Mouse (Mus musculus) mesoderm, embryonic 11.5 days (tissue): Measurements from ENCODE around the gene Gpr107.

Experiments used
- DNase-seq: peaks from one replicate; pipeline ENCODE4 v3.0.0-alpha.2; 2012; ENCODE audit warnings: low read depth, low spot score

The Gpr107 gene

DNA sequence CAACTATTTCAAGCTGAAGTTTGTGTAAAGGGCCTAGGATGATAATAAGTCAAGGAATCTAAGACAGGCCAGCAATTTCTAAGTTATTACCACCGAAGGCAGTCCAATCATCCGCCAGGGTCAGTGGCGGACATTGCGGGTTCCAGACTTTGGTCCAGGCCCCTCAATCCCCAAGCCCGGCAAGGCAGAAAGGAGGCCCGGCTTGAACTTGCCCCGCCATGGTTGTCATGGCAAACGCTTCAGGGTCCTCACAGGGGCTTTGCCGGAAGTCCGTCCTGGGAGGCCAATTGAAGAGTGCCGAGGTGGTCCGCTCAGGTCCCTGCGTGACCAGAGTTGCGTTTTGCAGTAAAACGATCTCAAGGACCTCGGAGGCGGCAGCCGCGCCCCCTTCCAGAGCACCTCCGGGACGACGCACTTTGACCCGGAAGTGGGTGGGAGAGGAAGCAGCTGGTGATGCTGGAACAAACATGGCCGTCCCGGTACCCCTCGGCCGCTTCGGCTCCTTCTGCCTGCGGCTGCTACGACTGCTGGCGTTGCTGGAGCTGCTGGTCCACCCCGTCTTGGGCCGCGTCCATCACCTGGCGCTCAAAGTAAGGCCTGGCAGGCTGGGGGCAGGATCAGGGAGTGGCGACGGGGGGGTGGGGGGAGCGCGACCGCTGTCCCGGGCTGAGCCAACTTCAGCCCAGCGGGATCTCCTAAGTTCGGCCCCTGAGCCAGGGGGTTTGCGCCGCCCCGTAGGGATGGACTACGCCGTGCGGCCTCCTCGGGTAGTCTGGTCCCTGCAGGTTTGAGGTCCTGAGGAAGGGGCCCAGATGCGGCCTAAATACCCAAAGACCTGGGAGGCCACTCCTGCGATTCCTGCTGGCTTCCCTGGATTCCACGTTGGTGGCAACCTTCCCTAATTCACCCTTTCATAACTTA, at the start of gene Gpr107:
Gene Gpr107 (plus strand): TSS at position 425 of the 921 bp plus-strand sequence.
- peak; percentile 90 for DNase-seq

DNA sequence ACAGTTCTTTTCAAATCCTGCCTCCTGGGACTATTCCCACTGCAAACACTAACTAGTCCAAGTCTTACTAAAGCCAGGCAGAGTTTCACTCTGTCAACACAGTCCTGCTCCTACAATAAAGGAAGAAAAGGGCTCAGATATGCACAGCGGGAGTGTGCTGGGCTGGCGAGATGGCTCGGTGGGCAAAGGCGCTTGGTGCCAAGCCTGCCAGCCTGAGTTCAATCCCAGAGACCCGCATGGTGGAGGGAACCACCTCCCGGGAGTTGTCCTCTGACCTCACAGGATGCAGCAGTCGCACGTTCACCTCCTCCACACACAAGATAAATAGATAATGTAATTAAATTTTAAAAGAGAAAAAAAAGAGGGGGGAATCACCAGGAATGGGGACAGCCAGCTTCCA, 48.8 kb upstream of the Gpr107 start:
- no peak for DNase-seq

DNA sequence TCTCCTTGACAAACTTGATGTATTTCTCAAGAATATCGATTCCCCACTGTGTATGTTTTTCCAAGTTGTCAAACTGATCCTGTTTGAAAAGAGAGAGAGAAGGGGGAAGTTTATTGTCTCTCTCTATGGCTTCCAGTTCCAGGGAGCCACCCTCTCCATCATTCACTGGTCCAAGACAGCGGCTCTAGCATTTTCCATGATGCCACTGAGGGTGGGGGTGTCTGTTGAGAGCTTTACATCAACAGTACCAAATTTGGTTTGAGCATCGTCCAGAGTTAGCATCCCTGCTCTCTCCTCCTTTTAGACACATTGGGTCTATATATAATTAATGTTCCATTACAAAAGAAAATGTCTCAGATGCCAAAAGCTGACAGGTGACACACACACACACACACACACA, 46.8 kb upstream of the Gpr107 start:
- no peak for DNase-seq

DNA sequence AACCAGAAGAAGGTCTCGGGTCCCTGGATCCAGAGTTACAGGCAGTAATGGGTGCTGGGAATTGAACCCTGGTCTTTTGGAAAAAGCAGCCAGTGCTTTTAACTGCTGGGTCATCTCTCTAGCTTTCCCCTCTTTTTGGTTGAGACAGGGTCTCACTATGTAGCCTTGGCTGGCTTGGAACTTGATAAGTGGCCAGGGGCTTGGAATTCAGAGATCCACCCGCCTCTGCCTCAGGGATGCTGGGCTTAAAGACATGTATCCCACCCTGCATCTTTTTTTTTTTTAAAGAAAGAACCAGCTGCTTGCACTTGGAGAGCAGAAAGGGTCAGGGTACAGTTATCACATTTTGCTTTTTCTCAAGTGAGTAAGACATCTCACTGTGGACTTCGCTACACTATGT, 46.1 kb upstream of the Gpr107 start:
- no peak for DNase-seq

DNA sequence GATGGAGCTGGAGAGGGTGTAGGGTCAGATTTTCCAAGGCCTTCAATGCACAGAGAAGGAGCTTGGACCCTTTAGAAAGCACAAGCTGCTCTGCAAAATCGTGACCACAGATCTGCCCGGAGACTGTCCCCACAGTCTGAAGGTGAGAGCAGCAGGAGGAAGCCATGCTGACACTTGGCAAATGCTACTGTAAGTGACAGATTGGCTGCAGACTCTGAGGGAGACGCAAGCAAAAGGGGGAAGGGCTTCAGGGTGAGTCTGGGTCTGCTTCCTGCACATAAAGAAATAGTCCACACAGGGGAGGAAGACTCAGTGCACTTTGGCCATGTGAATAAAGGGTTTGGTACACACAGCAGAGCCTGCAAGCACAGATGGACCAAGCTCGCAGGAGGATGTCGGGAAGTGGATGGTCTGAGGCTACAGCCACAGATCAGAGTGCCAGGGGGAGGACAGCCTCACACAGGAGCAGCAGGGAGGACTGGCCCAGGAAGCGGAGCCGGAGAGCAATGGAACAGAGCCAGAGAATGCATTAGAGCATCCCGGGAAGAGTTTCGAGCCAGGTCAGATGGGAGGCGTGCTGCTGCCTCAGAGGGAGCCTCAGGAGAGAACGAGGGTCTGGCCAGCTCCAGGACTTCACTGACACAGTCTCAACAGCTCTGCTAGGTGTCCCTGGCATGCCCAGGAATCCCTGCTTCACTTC, 45.3 kb upstream of the Gpr107 start:
- DNase-seq: no peak

DNA sequence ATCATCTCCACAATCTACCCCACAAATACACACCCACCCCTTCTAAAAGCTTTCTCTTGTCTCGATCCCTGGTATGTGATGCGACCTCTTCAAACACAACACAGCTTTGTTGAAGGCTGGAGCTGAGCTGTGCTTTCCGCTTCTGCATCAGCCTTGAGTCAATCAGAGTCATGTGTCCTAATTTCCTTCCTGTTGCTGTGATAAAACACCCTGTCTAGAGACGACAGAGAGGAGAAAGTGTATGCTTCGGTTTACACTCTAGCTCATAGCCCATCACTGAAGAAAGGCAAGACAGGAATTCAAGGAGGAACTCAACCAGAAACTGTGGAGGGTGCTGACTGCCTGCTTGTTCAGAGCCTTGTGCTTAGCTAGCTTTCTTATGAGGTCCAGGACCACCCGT, 43.9 kb upstream of the Gpr107 start:
- no peak for DNase-seq

DNA sequence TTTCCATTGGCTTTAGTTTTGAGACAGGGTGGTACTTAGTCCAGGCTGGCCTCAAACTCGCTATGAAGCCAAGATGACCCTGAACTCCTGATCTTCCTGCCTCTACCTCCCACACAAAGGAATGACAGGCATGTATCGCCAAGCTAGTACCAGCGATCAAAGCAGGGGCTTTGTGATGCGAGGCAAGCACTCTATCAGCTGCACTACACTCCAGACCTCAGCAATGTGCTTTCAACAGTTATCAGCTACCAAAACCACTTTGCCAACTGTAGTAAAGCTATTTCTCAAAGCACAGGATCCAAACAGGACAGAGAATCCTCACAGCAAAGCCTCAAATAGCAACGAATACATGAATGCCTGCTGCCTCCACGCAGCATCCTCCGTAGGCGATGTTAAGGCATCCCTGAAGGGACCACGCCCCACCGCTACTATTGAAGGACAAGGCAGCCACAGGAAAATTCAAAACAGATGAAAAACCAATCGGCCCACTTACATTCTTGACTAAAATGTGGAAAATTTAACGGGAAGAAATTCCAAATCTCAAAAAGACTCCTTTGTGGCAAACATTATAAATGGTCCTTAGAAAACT, 42.1 kb upstream of the Gpr107 start:
- DNase-seq: no peak

DNA sequence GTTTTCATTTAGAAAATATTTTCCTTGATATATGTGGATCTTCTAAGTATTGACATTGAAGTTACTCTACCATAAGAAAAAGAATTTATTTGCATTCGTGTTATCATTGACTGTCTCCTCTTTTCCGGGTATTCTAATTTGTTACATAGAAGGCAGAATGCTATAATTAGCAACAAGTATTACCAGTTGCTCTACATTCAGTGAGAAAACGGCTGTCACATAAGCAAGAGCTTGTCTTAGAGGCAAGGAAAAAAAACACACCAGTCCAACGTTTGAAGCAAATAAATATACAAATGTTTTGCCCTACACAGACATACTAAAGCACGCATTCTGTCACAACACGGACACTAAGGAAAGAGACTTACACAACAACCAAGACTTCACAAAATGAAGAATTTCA, 40.4 kb upstream of the Gpr107 start:
- no peak for DNase-seq

DNA sequence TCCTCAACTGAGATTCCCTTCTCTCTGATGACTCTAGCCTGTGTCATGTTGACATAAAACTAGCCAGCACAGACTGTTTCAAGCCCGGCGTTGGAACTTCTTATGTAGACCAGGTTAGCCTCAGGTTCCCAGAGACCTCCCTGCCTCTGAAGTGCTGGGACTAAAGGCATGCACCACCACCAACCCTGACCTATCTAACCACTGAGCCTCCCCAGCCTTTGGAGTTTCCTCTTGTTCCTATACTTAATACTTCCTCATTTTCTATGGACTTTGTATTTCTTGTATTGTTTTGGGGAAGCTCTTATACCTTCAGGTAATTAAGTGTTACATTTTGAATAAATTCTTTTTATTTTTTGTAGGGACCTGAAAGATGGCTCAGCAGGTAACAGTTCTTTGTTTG, 37.9 kb upstream of the Gpr107 start:
- no peak for DNase-seq

DNA sequence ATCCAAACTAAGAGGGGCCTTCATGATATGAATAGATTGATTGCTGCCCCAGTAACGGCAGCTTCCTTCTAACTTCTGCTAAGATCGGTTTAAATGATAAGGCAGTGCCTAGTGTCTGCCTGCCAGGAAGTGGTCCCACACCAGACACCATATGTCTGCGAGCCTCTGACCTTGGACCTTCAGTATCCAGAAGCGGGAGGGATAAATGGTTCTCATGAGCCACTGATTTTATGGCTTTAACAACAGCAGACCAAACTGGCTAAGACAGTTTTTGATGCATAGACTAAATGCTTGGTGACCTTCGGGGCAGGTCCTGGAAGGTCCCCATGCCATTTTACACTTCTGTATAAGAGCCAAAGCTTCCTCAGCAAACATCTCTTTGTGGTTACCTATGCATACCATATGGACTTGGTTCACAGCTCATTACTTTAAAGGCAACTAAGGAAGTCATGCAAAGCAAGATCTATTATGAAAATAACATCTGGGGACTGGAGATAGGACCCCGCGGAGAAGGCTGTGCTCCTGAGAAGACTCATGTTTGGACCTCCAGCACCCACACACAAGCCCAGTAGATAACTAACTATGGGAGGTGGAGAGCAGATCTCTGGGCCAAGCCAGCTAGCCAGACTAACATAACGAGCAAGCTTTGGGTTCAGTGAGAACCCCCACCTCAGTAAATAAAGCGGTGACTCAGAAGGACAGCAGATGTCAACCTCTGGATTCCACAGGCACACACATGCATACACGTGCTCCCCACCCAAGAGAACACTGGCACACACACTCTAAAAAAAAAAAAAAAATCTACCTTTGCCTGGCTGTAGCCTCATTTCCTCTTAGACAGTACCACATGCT, 36.8 kb upstream of the Gpr107 start:
- DNase-seq: peak; percentile 30

DNA sequence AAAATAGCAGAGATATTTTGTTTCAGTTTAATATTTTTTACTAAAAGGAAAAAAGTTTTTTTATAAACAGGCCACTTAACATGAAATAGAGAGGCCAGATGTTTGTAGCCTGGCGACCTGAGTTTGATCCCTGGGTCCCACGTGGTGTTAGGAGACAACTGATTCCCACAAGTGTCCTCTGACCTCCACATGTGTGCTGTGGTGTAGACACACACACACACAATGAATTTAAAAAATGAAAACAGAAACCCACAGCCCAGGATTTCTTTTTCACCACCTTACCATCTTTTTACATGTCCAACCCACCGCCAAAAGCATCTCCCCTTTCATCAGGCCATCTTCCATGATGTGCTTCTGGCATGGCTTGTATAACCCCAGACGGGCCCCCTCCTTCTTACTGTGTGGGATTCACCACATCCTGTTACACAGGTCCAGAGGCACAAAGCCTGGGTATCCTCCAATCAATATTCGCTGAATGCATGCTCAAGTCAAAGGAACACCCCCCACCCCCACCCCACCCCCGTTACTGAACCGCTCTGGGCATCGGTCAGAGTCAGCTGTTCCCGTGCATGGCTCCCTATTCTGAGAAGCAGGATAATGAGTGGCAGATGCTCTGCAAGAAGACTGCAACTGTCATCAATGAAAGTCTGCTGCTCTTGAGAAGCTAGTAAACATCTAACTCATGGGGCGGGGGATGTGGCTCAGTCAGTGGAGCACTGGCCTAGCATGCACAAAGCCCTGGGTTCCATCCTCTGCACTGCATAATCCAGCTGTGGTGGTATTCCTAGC, 36.0 kb upstream of the Gpr107 start:
- DNase-seq: peak; percentile 24

DNA sequence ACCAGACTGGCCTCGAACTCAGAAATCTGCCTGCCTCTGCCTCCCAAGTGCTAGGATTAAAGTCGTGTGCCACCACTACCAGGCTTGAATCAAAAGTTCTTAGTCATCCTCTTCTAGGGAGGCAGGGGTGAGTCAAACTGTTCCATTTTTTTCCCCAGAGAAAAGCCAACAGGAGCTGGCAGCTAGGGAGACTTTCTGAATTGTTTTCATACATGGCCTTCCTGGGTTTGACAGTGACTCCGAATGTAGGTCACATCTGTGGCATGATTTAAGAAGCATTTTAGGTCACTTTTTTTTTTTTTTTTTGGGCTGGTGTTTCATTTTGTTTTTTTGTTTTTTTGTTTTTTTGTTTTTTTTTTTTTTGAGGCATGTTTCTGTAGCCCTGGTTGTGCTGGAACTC, 33.9 kb upstream of the Gpr107 start:
- DNase-seq: no peak

DNA sequence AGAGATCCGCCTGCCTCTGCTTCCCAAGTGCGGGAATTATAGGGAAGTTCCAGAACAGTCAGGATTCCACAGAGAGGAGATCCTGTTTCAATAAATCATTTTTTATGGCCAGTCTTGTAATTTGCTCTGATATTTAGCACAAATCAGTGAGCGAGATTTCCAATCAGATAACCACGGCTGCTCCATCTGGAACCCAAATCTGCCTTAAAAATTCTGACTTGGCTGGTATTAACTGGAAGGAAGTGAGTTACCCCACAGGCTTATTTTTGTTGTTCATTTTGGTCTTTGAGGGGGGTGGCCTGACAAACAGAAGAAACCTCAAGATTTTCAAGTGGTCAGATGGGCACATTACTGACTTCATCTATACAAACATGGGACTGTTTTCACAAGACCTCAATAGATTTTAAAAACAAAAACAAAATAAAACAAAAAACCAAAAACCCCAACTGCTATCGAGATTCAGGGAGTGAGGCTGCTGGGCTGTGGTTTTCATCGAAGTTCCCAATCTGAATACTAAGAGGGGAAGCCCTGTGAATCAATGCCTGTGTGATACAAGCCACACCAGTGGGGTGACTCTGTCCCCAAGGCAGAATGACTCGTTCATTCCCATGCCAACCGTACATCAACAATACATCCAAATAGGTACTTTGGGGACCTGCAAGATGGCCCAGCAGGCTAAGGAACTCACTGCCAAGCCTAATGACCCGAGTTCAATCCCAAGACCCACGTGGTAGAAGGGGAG, 33.3 kb upstream of the Gpr107 start:
- no peak for DNase-seq

DNA sequence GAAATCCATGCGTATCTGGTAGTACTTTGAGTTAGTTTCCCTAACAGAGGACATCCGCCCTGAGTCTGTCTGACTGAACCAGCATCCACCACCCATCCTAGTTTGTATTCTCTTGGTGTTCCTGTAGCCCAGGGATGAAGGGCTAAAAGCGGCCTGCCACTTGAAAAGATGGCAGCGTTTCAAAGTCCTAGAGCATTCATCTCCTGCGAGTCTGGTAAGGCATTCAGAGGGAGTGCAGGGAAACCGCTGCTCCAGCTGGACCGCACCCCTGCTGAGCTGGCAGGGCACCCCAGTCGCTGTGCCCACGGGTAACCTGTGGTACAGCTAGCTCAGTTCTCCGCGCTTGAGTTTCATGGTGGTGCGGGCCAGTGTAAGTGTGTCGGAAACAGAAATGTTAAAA, 32.3 kb upstream of the Gpr107 start:
- DNase-seq: no peak

DNA sequence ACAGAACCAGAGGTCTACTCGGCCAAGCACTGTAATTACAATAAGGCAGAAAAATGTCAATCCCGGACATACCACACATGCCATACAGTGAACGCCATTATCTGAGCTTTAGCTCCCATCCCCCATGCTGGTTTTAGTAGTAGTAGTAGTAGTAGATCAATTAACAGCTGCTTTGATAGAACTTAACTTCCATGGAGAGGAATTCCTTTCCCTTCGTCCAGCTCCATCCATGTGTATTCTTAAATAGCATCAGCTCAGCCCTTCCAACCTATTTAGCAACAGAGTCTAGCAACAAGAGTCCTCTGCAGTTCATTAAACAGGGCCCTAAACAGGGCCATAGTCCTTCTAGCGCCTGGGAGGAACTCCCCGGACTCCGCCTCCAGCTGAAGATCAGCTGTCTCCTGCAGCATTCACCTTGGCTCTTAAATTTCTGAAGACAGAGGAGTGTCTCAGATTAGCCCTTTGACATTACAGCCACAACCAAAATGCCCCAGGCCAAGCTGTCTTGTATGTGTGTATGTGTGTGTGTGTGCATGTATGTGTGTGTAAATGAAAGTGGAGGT, 30.9 kb upstream of the Gpr107 start:
- DNase-seq: no peak

DNA sequence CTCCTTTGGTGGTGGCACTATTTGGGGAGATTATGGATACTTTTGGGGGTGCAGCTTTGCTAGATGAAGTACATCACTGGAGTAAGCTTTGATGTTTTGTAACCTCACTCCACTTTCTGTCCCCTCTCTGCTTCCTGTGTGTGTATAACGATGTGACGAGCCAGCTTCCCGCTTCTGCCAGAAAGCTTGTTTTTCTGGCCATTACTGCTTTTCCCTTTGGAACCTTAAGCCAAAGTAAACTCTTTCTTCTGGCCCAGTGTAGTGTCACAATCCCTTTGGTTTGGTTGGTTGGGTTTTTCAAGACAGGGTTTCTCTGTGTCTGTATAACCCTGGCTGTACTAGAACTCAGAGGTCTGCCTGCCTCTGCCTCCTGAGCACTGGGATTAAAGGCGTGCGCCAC, 29.3 kb upstream of the Gpr107 start:
- no peak for DNase-seq

DNA sequence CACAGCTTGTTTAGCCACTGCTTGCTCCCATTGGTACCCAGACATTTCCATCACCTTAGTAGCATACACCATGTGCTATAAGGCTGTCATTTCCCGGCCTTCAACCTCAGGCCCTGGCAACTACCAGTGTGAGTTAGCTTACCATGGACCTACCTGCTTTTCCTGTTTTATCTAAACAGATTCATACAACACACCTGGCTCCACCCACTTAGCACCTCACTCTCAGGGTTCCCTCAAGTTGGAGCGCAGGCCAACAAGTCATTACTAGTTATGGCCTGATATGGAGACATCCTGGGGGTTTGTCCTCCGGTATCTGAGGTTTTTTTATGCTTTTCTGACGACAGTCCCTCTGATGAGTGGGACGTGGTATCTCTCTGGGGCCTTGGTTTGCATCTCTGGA, 28.6 kb upstream of the Gpr107 start:
- no peak for DNase-seq

DNA sequence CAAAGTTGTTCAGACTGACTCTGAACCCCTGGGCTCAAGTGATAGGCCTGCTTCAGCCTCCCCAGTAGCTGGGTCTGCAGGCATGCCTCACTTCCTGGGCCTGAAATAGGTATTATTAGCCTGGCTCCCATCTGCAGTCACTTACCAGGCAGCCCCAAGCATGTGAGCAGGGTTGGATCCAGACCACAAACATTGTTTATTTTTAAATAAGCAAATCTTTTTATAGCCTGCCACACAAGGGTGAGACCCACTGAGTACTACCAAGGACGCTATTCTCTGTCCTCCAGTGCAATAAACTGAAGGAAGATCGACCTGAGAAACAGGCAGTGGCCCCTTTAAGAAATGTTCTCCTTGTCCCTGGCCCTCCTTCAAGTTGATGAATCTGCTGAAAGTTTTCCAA, 27.4 kb upstream of the Gpr107 start:
- DNase-seq: no peak

DNA sequence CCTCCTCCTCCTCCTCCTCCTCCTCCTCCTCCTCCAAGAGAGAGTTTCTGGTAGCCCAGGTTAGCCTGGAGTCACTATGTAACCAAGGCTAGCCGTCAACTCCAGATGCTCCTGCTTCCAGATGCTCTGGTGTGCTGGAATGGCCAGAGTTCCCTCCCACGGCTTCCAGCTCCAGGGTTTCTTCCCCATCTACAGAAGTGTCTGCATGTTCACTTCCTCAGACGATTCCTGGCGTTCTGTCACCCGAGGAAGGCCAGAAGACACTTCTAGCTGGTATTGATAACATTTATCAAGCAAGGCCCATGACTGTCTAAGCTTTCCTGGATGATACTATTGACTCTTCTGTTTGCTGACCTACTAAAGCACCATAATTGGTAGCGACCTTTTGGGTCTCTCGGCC, 27.0 kb upstream of the Gpr107 start:
- DNase-seq: no peak

DNA sequence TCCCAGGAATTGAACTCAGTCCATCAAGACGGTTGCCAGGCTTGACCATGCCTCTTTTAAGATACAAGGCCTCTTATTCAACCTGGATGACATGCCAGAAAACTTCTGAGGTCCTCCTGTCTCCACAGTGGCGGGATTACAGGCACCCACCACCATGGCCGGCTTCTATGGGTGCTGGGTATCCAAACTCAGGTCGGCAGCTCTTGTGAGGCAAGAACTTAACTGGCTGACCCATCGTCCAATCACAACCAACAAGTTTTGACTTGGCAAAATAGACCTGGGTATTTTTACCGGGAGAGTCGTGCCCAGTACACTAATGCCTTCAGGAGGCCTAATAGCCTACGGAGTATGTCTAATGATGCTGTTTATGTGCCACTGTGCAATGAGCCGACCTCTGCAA, 26.1 kb upstream of the Gpr107 start:
- no peak for DNase-seq
